Mouse (Mus musculus) MEL (cell line): ENCODE measurements around the gene Polr1d. TPM values are rescaled to one million over a fixed set of nuclear protein-coding genes. Genes with fewer than 3 reads are reported as not detected.

Experiments
- DNase-seq: peaks from one replicate; pipeline ENCODE4 v3.0.0; 2011; ENCODE audit warnings: low read depth, low spot score
- H3K27ac ChIP-seq: 2 replicates; pipeline ENCODE4 v1.5.1; 2012; ENCODE audit warnings: low read depth, mild to moderate bottlenecking, control low read depth, low read length, moderate library complexity; ENCODE audit not compliant: control insufficient read depth
- H3K27me3 ChIP-seq, 2 experiments: fragments of 150-350 bp in 1 of 2; sonication (generic) in 1 of 2; 2 replicates each; pipeline ENCODE4 v1.6.1; 2012; ENCODE audit warnings: low read length in 2 of 2, mild to moderate bottlenecking in 2 of 2, improper control_type of control experiment in 1 of 2, moderate library complexity in 1 of 2; ENCODE audit not compliant: insufficient read depth in 2 of 2, control insufficient read depth in 1 of 2
- H3K36me3 ChIP-seq, 2 experiments: 2 replicates each; pipeline ENCODE4 v1.6.1; 2012 to 2014; ENCODE audit warnings: low read length in 2 of 2, improper control_type of control experiment in 1 of 2, inconsistent platforms in 1 of 2, mild to moderate bottlenecking in 1 of 2; ENCODE audit not compliant: insufficient read depth in 2 of 2, control insufficient read depth in 1 of 2
- H3K4me1 ChIP-seq, 2 experiments: fragments of 150-350 bp in 1 of 2; sonication (generic) in 1 of 2; 2 replicates each; pipeline ENCODE4 v1.6.1; 2012; ENCODE audit warnings: low read length in 2 of 2, improper control_type of control experiment in 1 of 2, mild to moderate bottlenecking in 1 of 2; ENCODE audit not compliant: insufficient read depth in 2 of 2, control insufficient read depth in 1 of 2
- H3K4me3 ChIP-seq, 2 experiments: fragments of 150-350 bp in 1 of 2; sonication (generic) in 1 of 2; 2 replicates each; pipeline ENCODE4 v1.5.1; 2012; ENCODE audit warnings: low read depth in 2 of 2, low read length in 2 of 2, mild to moderate bottlenecking in 2 of 2, moderate library complexity in 2 of 2, control low read depth in 1 of 2, improper control_type of control experiment in 1 of 2; ENCODE audit not compliant: control insufficient read depth in 1 of 2, insufficient read depth in 1 of 2
- H3K79me2 ChIP-seq: 2 replicates; pipeline ENCODE4 v1.6.1; 2012; ENCODE audit warnings: mild to moderate bottlenecking, low read length, moderate library complexity; ENCODE audit not compliant: control insufficient read depth, poor library complexity, insufficient read depth
- H3K9ac ChIP-seq: 2 replicates; pipeline ENCODE4 v1.6.1; 2012; ENCODE audit warnings: low read depth, mild to moderate bottlenecking, control low read depth, low read length, moderate library complexity; ENCODE audit not compliant: control insufficient read depth, poor library complexity, severe bottlenecking
- H3K9me3 ChIP-seq: fragments of 150-350 bp; sonication (generic); replicated peaks from 2 replicates; pipeline ENCODE4 v1.6.1; 2012; ENCODE audit warnings: mild to moderate bottlenecking, low read length, improper control_type of control experiment, moderate library complexity; ENCODE audit not compliant: insufficient read depth
- CHD2 ChIP-seq: IDR thresholded peaks from 2 replicates; pipeline ENCODE4 v1.6.1; 2011; ENCODE audit warnings: low read length, improper control_type of control experiment
- E2F4 ChIP-seq: IDR thresholded peaks from 2 replicates; pipeline ENCODE4 v1.6.1; 2011; ENCODE audit warnings: low read depth, low read length, improper control_type of control experiment, borderline replicate concordance
- ELF1 ChIP-seq: IDR thresholded peaks from 2 replicates; pipeline ENCODE4 v1.6.1; 2014; ENCODE audit warnings: low read depth, mild to moderate bottlenecking, inconsistent platforms, low read length, improper control_type of control experiment, moderate library complexity
- EP300 ChIP-seq, 2 experiments: IDR thresholded peaks; 2 replicates each; pipeline ENCODE4 v1.6.1; 2011; ENCODE audit warnings: improper control_type of control experiment in 2 of 2, low read length in 2 of 2, low read depth in 1 of 2, mild to moderate bottlenecking in 1 of 2
- ETS1 ChIP-seq: IDR thresholded peaks from 2 replicates; pipeline ENCODE4 v1.6.1; 2012; ENCODE audit warnings: low read depth, mild to moderate bottlenecking, inconsistent platforms, low read length, improper control_type of control experiment, moderate library complexity
- GATA1 ChIP-seq: IDR thresholded peaks from 2 replicates; pipeline ENCODE4 v1.6.1; 2011; ENCODE audit warnings: low read depth, low read length, improper control_type of control experiment
- HCFC1 ChIP-seq: IDR thresholded peaks from 2 replicates; pipeline ENCODE4 v1.6.1; 2012; ENCODE audit warnings: low read depth, mild to moderate bottlenecking, inconsistent platforms, low read length, improper control_type of control experiment, moderate library complexity
- JUND ChIP-seq: IDR thresholded peaks from 2 replicates; pipeline ENCODE4 v1.6.1; 2011; ENCODE audit warnings: low read depth, mild to moderate bottlenecking, improper control_type of control experiment, low read length
- MAX ChIP-seq: IDR thresholded peaks from 2 replicates; pipeline ENCODE4 v1.6.1; 2011; ENCODE audit warnings: low read length, improper control_type of control experiment
- NELFE ChIP-seq: IDR thresholded peaks from 2 replicates; pipeline ENCODE4 v1.6.1; 2011; ENCODE audit warnings: low read depth, low read length, improper control_type of control experiment
- NRF1 ChIP-seq: IDR thresholded peaks from 2 replicates; pipeline ENCODE4 v1.6.1; 2014; ENCODE audit warnings: low read depth, mild to moderate bottlenecking, inconsistent platforms, low read length, improper control_type of control experiment, moderate library complexity; ENCODE audit not compliant: poor library complexity, insufficient read depth, severe bottlenecking
- POLR2AphosphoS2 ChIP-seq: IDR thresholded peaks from 2 replicates; pipeline ENCODE4 v1.6.1; 2011; ENCODE audit warnings: low read length, improper control_type of control experiment
- RAD21 ChIP-seq: IDR thresholded peaks from 2 replicates; pipeline ENCODE4 v1.6.1; 2011; ENCODE audit warnings: mild to moderate bottlenecking, low read depth, low read length, improper control_type of control experiment
- TCF12 ChIP-seq: IDR thresholded peaks from 2 replicates; pipeline ENCODE4 v1.6.1; 2014; ENCODE audit warnings: low read depth, mild to moderate bottlenecking, inconsistent platforms, low read length, improper control_type of control experiment, moderate library complexity
- USF1 ChIP-seq: IDR thresholded peaks from 2 replicates; pipeline ENCODE4 v1.6.1; 2014; ENCODE audit warnings: low read depth, mild to moderate bottlenecking, inconsistent platforms, low read length, improper control_type of control experiment, moderate library complexity
- USF2 ChIP-seq, 2 experiments: IDR thresholded peaks; 2 replicates each; pipeline ENCODE4 v1.6.1; 2011 to 2012; ENCODE audit warnings: improper control_type of control experiment in 2 of 2, low read length in 2 of 2, borderline replicate concordance in 1 of 2, inconsistent platforms in 1 of 2, low read depth in 1 of 2, mild to moderate bottlenecking in 1 of 2; ENCODE audit not compliant: insufficient read depth in 1 of 2
- ZC3H11A ChIP-seq: IDR thresholded peaks from 2 replicates; pipeline ENCODE4 v1.6.1; 2012; ENCODE audit warnings: low read depth, mild to moderate bottlenecking, inconsistent platforms, low read length, improper control_type of control experiment
- ZKSCAN1 ChIP-seq: IDR thresholded peaks from 2 replicates; pipeline ENCODE4 v1.6.1; 2012; ENCODE audit warnings: low read depth, mild to moderate bottlenecking, inconsistent platforms, low read length, improper control_type of control experiment, moderate library complexity
- ZMIZ1 ChIP-seq: IDR thresholded peaks from 2 replicates; pipeline ENCODE4 v1.6.1; 2012; ENCODE audit warnings: low read depth, mild to moderate bottlenecking, inconsistent platforms, low read length, improper control_type of control experiment, moderate library complexity
- polyA plus RNA-seq, 2 experiments: library from polyadenylated mRNA; stranded (reverse) in 1 of 2; unstranded in 1 of 2; fragments of >175 nt in 1 of 2; fragments of >200 nt in 1 of 2; gene quantifications; 2 replicates each; pipeline versions ENCODE4 v1.2.1 to v1.2.4; 2012; ENCODE audit warnings: low replicate concordance in 2 of 2, low read depth in 1 of 2; ENCODE audit not compliant: insufficient read length in 2 of 2, insufficient read depth in 1 of 2, missing spikeins in 1 of 2
- total RNA-seq: library from RNA; depleted of rRNA; stranded (reverse); fragments of 300-350 nt; gene quantifications from 2 replicates; pipeline ENCODE4 v1.2.3, GENCODE M21; 2012

Polr1d gene
- total and polyA plus RNA-seq, 3 experiments: 185 to 506 (median 388) TPM

- Histone ChIP-seq H3K9ac (no peak overlapping the region), H3K4me1 (no peaks in the 10 kb centered on the region), H3K27me3 (no peaks in the 10 kb centered on the region), H3K4me3 (no peak overlapping the region), H3K27ac (no peak overlapping the region), H3K9me3 (no peaks in the 10 kb centered on the region), H3K36me3 (peaks cover 0 to 2% of the 10 kb centered on the region in 2 experiments; a peak in 3 of 4 replicates), H3K79me2 (peaks cover 2% of the 10 kb centered on the region; the same call in 1 of the 2 replicates)
- no peak for DNase-seq
- TF ChIP-seq GATA1: no peak
- no peak for TF ChIP-seq TCF12
- no peak for TF ChIP-seq ZMIZ1
- TF ChIP-seq ELF1: no peak
- no peak for TF ChIP-seq ETS1
- no peak for TF ChIP-seq HCFC1
- no peak for TF ChIP-seq ZKSCAN1
- TF ChIP-seq CHD2: no peak
- TF ChIP-seq NELFE: no peak
- TF ChIP-seq POLR2AphosphoS2: no peak
- TF ChIP-seq JUND: no peak
These were observed 42.6 kb upstream of the Polr1d start for GRCm38 (mm10) chr5:147034283-147034682.

- Histone ChIP-seq H3K4me1 (no peaks in the 10 kb centered on the region), H3K36me3 (peaks cover 0 to 2% of the 10 kb centered on the region in 2 experiments; a peak in 3 of 4 replicates), H3K9ac (no peak overlapping the region), H3K27me3 (no peaks in the 10 kb centered on the region), H3K27ac (no peak overlapping the region), H3K79me2 (peaks cover 2% of the 10 kb centered on the region; the same call in 1 of the 2 replicates), H3K9me3 (no peaks in the 10 kb centered on the region), H3K4me3 (no peak overlapping the region)
- DNase-seq: peak; percentile 69
- TF ChIP-seq EP300 (IDR thresholded peaks at IDR 0.05; ENCODE audit: low read depth in 1 of 2, low read length in 2 of 2) (no peak), MAX (0 out of 2 replicates have a peak, but pooled peaks have one; percentile 20), NRF1 (no peak), NELFE (no peak), E2F4 (no peak), USF2 (IDR thresholded peaks at IDR 0.05; ENCODE audit: borderline replicate concordance in 1 of 2, insufficient read depth in 1 of 2, low read depth in 1 of 2, low read length in 2 of 2) (peak in 1 of 2 experiments; percentile 57; a peak in 2 of 4 replicates), USF1 (peak; percentile 83), RAD21 (no peak), ZC3H11A (no peak)
These were observed 41.5 kb upstream of the Polr1d start for GRCm38 (mm10) chr5:147035301-147035700.
